Mouse (Mus musculus) heart, postnatal 36 days (tissue): Measurements from ENCODE around the gene Gm853. TPM values are rescaled to one million over a fixed set of nuclear protein-coding genes. Genes with fewer than 3 reads are reported as not detected.

Source experiments
- DNase-seq, 2 experiments: peaks; one replicate each; pipeline ENCODE4 v3.0.0; 2021 to 2022
- intact Hi-C: fragments of 180-260 bp; cut with DNase I; formaldehyde crosslinking; loops from one replicate; pipeline ENCODE4 v1.15.1; 2025
- total RNA-seq, 2 experiments: library from RNA; stranded (reverse); gene quantifications; 2 replicates each; pipeline ENCODE4 v1.2.3; 2021

Gene Gm853
- total RNA-seq, 2 experiments from 2014 or later: not detected

DNA sequence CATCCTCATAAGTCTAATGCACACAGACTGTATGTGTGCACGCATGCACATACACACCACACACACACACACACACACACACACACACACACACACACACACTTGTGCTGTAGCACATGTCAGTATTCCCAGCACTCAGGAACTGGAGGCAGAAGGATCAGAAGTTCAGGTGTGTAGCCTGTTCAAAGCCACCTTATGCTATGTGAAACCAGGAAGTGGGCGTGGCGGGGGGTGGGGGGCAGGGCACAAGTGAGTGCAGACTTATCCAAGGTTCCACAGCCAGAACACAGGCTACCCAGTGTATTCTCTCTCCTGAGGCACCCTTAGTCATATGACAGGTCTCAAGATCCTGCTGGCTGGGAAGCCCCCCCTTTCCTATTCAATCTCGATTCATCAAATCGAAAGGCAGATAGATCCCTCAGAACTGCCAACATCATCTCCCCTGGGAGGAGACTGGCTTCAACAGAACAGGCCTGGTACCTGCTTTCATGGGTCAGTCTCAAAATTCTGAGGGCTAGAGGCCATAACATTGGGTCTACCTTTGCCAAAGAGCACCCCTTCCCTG lies 46.0 kb downstream of the Gm853 start:
- DNase-seq: no peak
- intact Hi-C loops: no loop called here

DNA sequence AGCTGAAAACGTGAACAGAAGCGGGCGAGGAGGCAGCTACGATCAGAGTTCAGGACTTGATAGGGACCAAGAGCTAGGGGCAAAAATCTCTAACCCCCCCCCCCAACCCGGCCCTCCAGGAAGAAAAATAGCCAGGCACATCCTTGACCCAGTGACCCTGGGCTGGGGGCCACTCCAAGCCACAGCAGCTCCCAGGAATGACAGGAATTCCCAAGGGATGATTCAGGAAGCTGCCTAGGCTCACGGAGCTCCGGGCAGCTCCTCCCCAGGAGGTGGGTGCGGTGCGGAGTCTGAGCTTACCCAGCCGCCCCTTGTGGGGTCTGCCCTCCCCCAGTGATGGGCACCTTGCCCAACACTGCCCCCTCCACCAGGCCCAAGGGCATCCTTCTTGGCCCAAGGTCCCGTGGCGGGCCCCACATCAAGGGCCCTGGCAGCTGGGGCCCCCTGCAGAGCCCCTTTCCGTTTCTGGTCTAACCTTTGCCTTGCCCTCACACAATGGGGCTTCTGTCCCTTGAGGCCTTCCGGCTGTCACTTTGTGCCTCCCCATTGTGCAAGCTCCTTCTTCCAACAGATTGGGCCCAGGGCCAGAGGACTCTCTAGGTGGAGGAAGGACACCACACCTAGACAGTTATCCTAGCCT lies 47.0 kb downstream of the Gm853 start, which contains the start of gene Tinagl1:
Gene Tinagl1, minus strand, starts transcription at position 51 of the 640 bp plus-strand sequence.
- intact Hi-C loops: no loop called here
- DNase-seq: peak; percentile 53 to 62

DNA sequence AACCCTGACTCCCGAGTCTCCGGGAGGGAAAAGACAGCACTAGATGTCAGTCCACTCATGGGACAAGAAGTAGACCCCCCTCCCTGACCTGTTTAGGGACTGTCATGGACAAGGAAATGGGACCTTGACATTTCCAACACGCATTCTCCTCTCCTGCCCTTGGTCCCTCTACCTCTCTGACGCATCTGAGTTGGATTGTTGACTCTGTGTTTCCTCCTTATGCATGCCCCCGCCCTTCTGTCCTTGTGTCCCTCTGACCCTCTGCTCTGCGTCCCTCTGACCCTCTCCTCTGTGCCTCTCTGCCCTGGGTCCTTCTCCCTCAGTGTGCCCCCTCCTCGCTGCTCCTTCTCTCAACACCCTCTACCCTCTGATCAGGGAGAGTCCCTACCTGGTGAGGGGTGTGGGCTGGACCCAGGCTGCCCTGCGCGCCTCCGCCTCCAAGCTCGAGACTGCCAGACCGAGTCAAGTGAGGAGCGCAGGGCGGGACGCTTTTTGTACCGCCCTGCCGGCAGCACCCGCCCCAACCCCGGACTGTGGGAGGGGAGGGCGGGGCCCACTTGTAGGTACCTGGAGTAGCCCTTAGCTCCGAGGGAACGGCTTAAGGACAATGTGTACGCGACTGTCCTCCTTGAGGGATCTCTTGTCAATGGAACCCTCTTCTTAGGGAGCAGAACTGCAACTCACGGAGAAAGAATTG lies 47.7 kb downstream of the Gm853 start:
- intact Hi-C loops: loop anchor here (5.0 kb wide), 1 partner anchor 357 kb away; no protein-coding TSS in a partner anchor
- peak; percentile 71 to 78 for DNase-seq

- intact Hi-C loops: loop anchor here (5.0 kb wide), 1 partner anchor 357 kb away; no protein-coding TSS in a partner anchor
- DNase-seq: peak in 1 of 2 experiments; percentile 20
Observed at GRCm38 (mm10) chr4:130173911-130174311, 48.3 kb downstream of the Gm853 start.

GRCm38 (mm10) chr4:130173060-130173822 lies 49.0 kb downstream of the Gm853 start:
- intact Hi-C loops: loop anchor here (5.0 kb wide), 1 partner anchor 356 kb away; no protein-coding TSS in a partner anchor
- DNase-seq: peak; percentile 18 to 25

GRCm38 (mm10) chr4:130171951-130172765 lies 50.0 kb downstream of the Gm853 start:
- DNase-seq: peak; percentile 74 to 79
- intact Hi-C loops: loop anchor here (5.0 kb wide), 1 partner anchor 355 kb away; no protein-coding TSS in a partner anchor

- intact Hi-C loops: loop anchor here (5.0 kb wide), 1 partner anchor 353 kb away; no protein-coding TSS in a partner anchor
- peak in 1 of 2 experiments; percentile 37 for DNase-seq
Observed at GRCm38 (mm10) chr4:130170362-130170761, 51.8 kb downstream of the Gm853 start.

DNA sequence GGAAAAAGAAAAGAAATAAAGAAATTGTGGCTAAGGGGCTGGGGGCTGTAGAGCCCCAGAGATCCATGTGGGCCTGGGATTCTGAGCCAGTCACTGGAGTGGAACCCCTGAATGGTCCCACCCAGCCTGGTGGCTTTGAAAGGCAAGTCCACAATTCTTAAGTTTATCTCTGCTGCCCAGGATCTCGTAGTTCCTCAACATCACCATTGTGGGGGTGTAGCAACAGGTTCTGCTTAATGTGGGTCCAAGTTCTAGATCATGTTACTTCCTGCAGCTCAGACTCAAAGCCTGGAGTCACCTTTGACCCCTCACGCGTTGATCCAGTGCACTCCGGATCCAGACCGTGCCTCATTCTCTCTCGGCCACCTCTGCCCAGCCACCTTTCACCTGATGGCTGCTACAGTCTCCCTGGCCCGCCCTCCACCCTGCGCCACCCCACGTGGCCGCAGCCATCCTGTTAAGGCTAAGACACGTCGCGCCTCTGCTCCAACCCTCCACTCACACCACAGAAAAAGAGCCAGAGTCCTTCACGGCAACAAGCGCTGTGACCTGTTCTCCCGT lies 52.7 kb downstream of the Gm853 start:
- no peak for DNase-seq
- intact Hi-C loops: no loop called here

DNA sequence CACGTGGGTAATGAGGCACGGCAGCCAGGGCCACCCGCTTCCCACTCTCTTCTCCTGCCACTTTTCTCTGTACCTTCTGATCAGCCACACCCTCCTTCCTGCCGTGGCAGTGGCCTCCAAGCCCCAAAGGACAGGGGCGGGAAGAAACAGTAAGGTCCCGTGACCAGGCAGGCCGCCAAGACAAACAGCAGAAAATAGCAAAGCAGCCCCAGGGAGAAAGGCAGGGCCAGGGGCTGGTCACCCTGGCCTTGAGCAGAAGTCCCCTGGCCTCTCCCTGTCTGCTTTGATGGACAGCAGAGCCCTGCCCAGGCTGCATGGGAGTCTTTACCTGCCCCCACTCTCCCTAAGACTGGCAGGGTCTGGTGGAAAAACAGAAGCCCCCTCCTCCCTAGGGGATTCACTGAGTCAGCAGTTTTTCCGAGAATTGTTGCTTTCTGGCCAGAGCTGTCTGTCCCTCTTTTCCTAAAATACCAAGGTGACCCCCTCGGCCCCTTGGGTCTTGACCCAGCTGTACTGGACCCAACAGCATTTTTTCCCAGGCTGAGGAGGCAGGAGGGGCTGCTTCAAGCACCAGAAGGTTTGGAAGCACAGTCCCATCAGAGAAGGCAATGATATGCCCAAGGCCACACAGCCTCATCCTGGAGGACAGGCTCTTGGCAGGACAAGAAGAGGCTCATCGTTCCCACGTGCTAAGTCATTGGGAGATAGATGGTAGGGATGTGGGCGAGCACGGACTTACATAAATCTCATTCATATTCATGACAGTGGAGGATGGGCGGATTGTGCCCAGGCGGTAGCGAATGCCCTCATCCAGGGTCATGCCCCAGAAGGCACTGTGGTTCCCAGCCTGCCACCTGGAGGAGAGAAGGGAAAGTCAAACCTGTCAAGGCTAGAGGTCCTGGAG lies 53.7 kb downstream of the Gm853 start:
- intact Hi-C loops: no loop called here

DNA sequence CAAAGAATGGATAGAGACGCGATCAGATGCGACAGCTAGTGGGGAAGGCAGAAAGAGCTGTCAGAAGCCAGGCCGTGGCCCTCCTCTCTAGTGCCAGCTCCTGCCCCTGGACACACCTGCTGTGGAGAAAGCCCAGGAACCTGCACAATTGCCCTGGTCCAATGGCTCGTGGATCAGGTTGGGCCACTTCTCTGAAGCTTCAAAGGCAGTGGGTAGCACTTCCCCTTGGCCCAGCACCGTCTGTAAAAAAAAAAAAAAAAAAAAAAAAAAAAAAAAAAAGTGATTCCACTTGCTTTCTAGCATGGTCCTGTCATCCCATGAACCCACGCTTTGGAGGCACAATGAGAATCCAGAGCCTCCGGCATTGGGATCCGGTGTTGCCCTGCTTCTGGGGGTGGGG lies 54.4 kb downstream of the Gm853 start:
- intact Hi-C loops: no loop called here
- DNase-seq: no peak

More for the DNA sequence above, 53.7 kb downstream of the Gm853 start:
- DNase-seq: peak; percentile 89 to 90

- intact Hi-C loops: no loop called here
- no peak for DNase-seq
Observed at GRCm38 (mm10) chr4:130167321-130167720, 54.9 kb downstream of the Gm853 start.

- intact Hi-C loops: no loop called here
- no peak for DNase-seq
Observed at GRCm38 (mm10) chr4:130166592-130166991, 55.6 kb downstream of the Gm853 start.

DNA sequence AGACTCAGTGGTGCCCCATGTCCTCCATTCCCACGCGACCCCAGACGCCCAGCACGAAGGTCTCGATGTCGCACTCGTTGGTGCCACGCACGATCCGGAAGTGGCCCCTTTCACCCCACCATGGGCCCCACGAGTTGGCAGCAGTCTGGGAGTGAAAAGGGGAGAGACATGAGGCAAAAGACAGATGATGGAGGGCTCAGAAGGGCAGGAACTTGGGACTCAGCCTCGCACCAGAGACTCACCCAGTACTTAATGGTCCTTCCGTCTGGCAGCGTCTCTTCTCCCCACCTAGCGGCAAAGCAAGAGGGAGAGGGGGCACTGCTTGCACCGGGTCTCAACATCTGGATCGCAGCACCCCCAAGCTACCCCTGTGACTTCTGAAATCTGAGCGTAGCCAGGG lies 56.1 kb downstream of the Gm853 start:
- intact Hi-C loops: no loop called here

DNA sequence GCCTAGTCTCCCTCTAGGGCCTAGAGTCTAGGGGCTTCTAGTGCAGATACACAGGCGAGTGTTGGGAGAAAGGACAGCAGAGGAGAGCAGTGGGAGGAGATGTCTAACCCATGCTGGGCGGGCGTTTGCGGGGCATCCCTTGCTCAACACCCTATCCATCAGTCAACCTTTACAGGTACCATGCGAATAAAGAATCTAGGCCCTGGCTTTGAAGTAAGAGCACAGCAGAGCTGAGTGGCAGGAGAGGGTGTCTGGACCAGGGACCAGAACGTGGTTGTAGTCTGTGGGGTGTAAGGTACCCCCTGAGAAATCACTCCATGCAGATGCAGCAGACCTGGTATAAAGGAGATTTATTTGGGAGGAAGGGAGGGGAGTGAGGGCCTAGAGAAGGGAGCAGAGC lies 58.1 kb downstream of the Gm853 start:
- intact Hi-C loops: no loop called here
- DNase-seq: no peak

More for the DNA sequence above, 56.1 kb downstream of the Gm853 start:
- DNase-seq: no peak

DNA sequence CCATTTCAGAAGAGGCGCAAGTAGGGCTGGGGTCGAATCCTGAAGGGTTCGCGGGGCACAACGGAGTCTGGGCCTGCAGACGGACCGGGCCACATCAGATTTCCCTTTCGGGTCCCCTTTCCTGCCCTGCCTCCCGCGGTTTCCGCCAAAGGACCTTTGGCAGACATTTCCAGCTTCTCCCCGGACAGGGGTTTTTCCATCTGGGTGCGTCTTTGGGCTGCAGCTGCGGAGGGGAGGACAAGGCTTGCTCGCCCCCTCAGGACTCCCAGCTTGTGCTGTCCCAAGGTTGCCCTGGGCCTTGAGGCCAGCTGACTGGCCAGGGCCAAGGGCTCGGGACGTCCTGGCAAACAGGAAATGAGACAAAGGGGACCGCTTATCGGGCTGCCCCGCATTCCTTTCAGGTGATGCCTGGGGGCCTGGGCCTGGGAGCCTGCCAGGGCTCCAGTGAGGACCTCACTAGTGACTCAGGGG lies 58.8 kb downstream of the Gm853 start:
- DNase-seq: peak; percentile 57 to 70
- intact Hi-C loops: loop anchor here (2.0 kb wide), 1 partner anchor 25 kb away; the partner anchor contains the start of gene Hcrtr1

GRCm38 (mm10) chr4:130161349-130161748 lies 60.9 kb downstream of the Gm853 start:
- no peak for DNase-seq

More at GRCm38 (mm10) chr4:130161349-130161748, 60.9 kb downstream of the Gm853 start:
- intact Hi-C loops: no loop called here
